Mouse (Mus musculus): ENCODE measurements around the gene 9930111J21Rik2.

DNA sequence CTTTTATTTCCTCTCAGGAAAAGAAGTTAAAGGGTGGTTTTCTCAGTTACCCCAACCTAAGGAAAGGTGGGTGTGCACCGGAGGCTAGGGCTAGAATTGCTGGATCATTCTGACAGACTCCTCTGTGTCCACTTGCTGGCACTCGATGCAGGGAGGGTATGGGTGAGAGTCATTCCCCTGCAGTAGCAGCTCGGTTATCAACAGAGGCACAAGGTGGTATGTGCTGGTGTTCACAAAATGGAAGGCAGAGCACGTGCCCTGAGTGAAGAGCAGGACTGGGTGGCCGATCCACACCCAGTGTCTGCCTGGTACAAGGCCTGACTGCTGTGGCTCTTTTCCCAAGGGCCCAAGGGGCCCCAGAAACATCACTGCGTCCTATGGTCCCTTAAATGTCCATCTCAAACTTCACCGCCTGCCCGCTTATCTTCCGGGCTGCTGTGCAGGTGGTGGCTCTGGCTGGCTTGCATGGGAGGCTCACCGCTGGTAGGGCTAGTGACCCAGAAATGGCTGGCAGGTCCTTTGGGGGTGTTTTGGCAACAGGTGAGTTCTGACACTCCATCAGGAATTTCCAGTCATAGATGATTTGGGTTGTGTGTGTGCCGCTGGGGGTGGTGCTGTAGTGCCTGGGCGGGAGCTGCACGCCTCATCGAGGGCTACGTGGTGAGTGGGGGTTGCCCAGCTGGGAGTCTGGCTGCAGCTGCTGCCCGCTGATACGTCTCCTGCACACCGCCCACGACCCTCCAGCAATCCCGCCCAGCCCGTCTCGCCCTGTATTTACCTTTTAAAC lies 37.0 kb upstream of the 9930111J21Rik2 start:
- TF ChIP-seq CTCF (IDR thresholded peaks at IDR 0.05; ENCODE audit: low read depth, low read length) (no peak), POLR2A (IDR thresholded peaks at IDR 0.05; ENCODE audit: extremely low read depth, insufficient read depth, low read length) (no peak)

Data from liver, adult 2 months (tissue).